Mouse (Mus musculus) thymus, postnatal 4 days (tissue): ENCODE measurements around the gene Serpina1b.
"Not testable (repeated sequence)": the region's sequence is repeated elsewhere in the genome, so short reads cannot be mapped to it uniquely, and the experiment has no call there.

Experiments
- DNase-seq: peaks from one replicate; pipeline ENCODE4 v3.0.0; 2021

The Serpina1b gene

GRCm38 (mm10) chr12:103830273-103830672 is at the start of gene Serpina1b:
Gene Serpina1b, minus strand, starts transcription at chr12:103830373.
- not testable (repeated sequence) for DNase-seq

- not testable (repeated sequence) for DNase-seq
Observed at GRCm38 (mm10) chr12:103866873-103867272, 36.7 kb upstream of the Serpina1b start.

GRCm38 (mm10) chr12:103863101-103863974 is 33.2 kb upstream of the Serpina1b start, which contains the start of gene Serpina1a:
Gene Serpina1a, minus strand, starts transcription at chr12:103863562.
- not testable (repeated sequence) for DNase-seq

- DNase-seq, result no peak
Observed at GRCm38 (mm10) chr12:103860976-103861375, 30.8 kb upstream of the Serpina1b start.

GRCm38 (mm10) chr12:103860571-103860970 is 30.4 kb upstream of the Serpina1b start:
- DNase-seq, result not testable (repeated sequence)

GRCm38 (mm10) chr12:103859584-103859983 is 29.4 kb upstream of the Serpina1b start:
- DNase-seq, result not testable (repeated sequence)

- DNase-seq, result not testable (repeated sequence)
Observed at GRCm38 (mm10) chr12:103853032-103853431, 22.9 kb upstream of the Serpina1b start.

- not testable (repeated sequence) for DNase-seq
Observed at GRCm38 (mm10) chr12:103827661-103828372, 2.4 kb downstream of the Serpina1b start.

GRCm38 (mm10) chr12:103823826-103824225 is 6.3 kb downstream of the Serpina1b start:
- not testable (repeated sequence) for DNase-seq

GRCm38 (mm10) chr12:103773246-103773851 is 56.8 kb downstream of the Serpina1b start, which contains the start of gene Serpina1d:
Gene Serpina1d, minus strand, starts transcription at chr12:103773592.
- DNase-seq, result not testable (repeated sequence)

GRCm38 (mm10) chr12:103770597-103770996 is 59.6 kb downstream of the Serpina1b start:
- DNase-seq, result not testable (repeated sequence)

GRCm38 (mm10) chr12:103763083-103763482 is 67.1 kb downstream of the Serpina1b start:
- DNase-seq, result not testable (repeated sequence)

- DNase-seq, result not testable (repeated sequence)
Observed at GRCm38 (mm10) chr12:103760316-103760715, 69.9 kb downstream of the Serpina1b start.

GRCm38 (mm10) chr12:103745957-103746356 is 84.2 kb downstream of the Serpina1b start:
- not testable (repeated sequence) for DNase-seq

GRCm38 (mm10) chr12:103737791-103738580 is 92.2 kb downstream of the Serpina1b start:
- not testable (repeated sequence) for DNase-seq

GRCm38 (mm10) chr12:103735566-103735965 is 94.6 kb downstream of the Serpina1b start:
- not testable (repeated sequence) for DNase-seq

GRCm38 (mm10) chr12:103735101-103735500 is 95.1 kb downstream of the Serpina1b start:
- not testable (repeated sequence) for DNase-seq

- no peak for DNase-seq
Observed at GRCm38 (mm10) chr12:103711537-103711936, 118.6 kb downstream of the Serpina1b start.

- no peak for DNase-seq
Observed at GRCm38 (mm10) chr12:103710405-103710804, 119.8 kb downstream of the Serpina1b start.

GRCm38 (mm10) chr12:103706113-103706512 is 124.1 kb downstream of the Serpina1b start:
- DNase-seq, result no peak

GRCm38 (mm10) chr12:103705547-103705946 is 124.6 kb downstream of the Serpina1b start:
- DNase-seq, result no peak
